Mouse (Mus musculus) thymus, adult 2 months (tissue): ENCODE results near the gene Pnpla5.

Source experiments
- CTCF ChIP-seq: fragments of 200-500 bp; IDR thresholded peaks from 2 replicates; pipeline ENCODE4 v1.5.1; 2012; ENCODE audit warnings: mild to moderate bottlenecking, control low read depth, low read length, moderate library complexity, borderline replicate concordance; ENCODE audit not compliant: control insufficient read depth, poor library complexity, insufficient read depth; ENCODE audit errors: extremely low read depth
- POLR2A ChIP-seq: fragments of 200-500 bp; IDR thresholded peaks from 2 replicates; pipeline ENCODE4 v1.6.1; 2012; ENCODE audit warnings: mild to moderate bottlenecking, low read length, control low read depth, moderate library complexity; ENCODE audit not compliant: control insufficient read depth, poor library complexity, insufficient read depth; ENCODE audit errors: extremely low read depth

- TF ChIP-seq CTCF (no peak), POLR2A (no peak)
Observed at GRCm38 (mm10) chr15:84139592-84140005, 16.6 kb upstream of the Pnpla5 start.
